Comparison of ENCODE assay signal across 10 mouse cellular contexts in genomic region chr16:45654465-45654864, GRCm38 (mm10). TPM values are rescaled to one million over a fixed set of nuclear protein-coding genes. Genes with fewer than 3 reads are reported as not detected.
A peak's percentile ranks its signal among the peaks of the same experiment; 100 is the strongest.
DNase-seq lines count a peak whose midpoint lies in the region; ATAC-seq lines count a peak whose summit lies in the region.
"Had no signal": no experiment of that assay in that cellular context is flagged by ENCODE, and none has a peak within 500 bp of the region (broad histone marks: within the 10 kb centered on the region; RNA-seq: fewer than 3 reads in every experiment).

No protein-coding gene starts in this region.

- 65% methylated on average over 9 of the region's 9 CpGs for WGBS in kidney, embryonic 14.5 days
- WGBS in embryonic facial prominence, embryonic 13.5 days: 58% methylated on average over 9 of the region's 9 CpGs
- WGBS in hindbrain, embryonic 15.5 days: 58% methylated on average over 9 of the region's 9 CpGs
- WGBS in midbrain, embryonic 12.5 days: 64% methylated on average over 9 of the region's 9 CpGs

- H3K36me3 ChIP-seq in kidney, embryonic 14.5 days (ENCODE audit: control insufficient read depth, insufficient read depth, low read length): no peaks in the 10 kb centered on the region
- no peaks in the 10 kb centered on the region for H3K36me3 ChIP-seq in embryonic facial prominence, embryonic 13.5 days
- no peaks in the 10 kb centered on the region for H3K36me3 ChIP-seq in hindbrain, embryonic 15.5 days
- H3K36me3 ChIP-seq in midbrain, embryonic 12.5 days: no peaks in the 10 kb centered on the region

- H3K27ac ChIP-seq in kidney, embryonic 14.5 days (ENCODE audit: low read depth, low read length): no peak overlapping the region
- H3K27ac ChIP-seq in embryonic facial prominence, embryonic 13.5 days: no peak overlapping the region
- H3K27ac ChIP-seq in hindbrain, embryonic 15.5 days (replicated peaks): no peak overlapping the region
- H3K27ac ChIP-seq in midbrain, embryonic 12.5 days (replicated peaks): no peak overlapping the region

- peak overlapping the region; percentile 74; the same call in 1 of the 2 replicates for H3K4me2 ChIP-seq in kidney, embryonic 14.5 days (replicated peaks; ENCODE audit: low read depth, low read length)
- H3K4me2 ChIP-seq in embryonic facial prominence, embryonic 13.5 days: peak overlapping the region; percentile 70
- peak overlapping the region; percentile 61 for H3K4me2 ChIP-seq in hindbrain, embryonic 15.5 days
- peak overlapping the region; percentile 50; the same call in 1 of the 2 replicates for H3K4me2 ChIP-seq in midbrain, embryonic 12.5 days (replicated peaks)

- no peaks in the 10 kb centered on the region for H3K9me3 ChIP-seq in kidney, embryonic 14.5 days (ENCODE audit: control insufficient read depth, low read length)
- no peaks in the 10 kb centered on the region for H3K9me3 ChIP-seq in embryonic facial prominence, embryonic 13.5 days
- H3K9me3 ChIP-seq in hindbrain, embryonic 15.5 days: no peaks in the 10 kb centered on the region
- no peaks in the 10 kb centered on the region for H3K9me3 ChIP-seq in midbrain, embryonic 12.5 days

- no peak; the same call in 1 of the 2 replicates for ATAC-seq in kidney, embryonic 14.5 days (ENCODE audit: low FRiP score, low TSS enrichment)
- no peak for ATAC-seq in embryonic facial prominence, embryonic 13.5 days (ENCODE audit: insufficient number of reproducible peaks, insufficient read depth, low FRiP score, low TSS enrichment, low read depth)
- ATAC-seq in hindbrain, embryonic 15.5 days (ENCODE audit: low FRiP score, low read depth): no peak
- ATAC-seq in midbrain, embryonic 12.5 days (ENCODE audit: low FRiP score, low read depth): no peak

- 0 out of 2 replicates have a peak, but pooled peaks cover 4% of the 10 kb centered on the region for H3K27me3 ChIP-seq in kidney, embryonic 14.5 days (ENCODE audit: control insufficient read depth, insufficient read depth, low read length)
- H3K27me3 ChIP-seq in embryonic facial prominence, embryonic 13.5 days: peaks cover 26% of the 10 kb centered on the region
- H3K27me3 ChIP-seq in hindbrain, embryonic 15.5 days: peaks cover 15% of the 10 kb centered on the region; the same call in 1 of the 2 replicates
- H3K27me3 ChIP-seq in midbrain, embryonic 12.5 days: peaks cover 25% of the 10 kb centered on the region

- peaks cover 4% of the 10 kb centered on the region; the same call in 1 of the 2 replicates for H3K4me1 ChIP-seq in kidney, embryonic 14.5 days (ENCODE audit: control insufficient read depth, insufficient read depth, low read length)
- peaks cover 11% of the 10 kb centered on the region for H3K4me1 ChIP-seq in embryonic facial prominence, embryonic 13.5 days
- H3K4me1 ChIP-seq in hindbrain, embryonic 15.5 days (replicated peaks): 0 out of 2 replicates have a peak, but pooled peaks cover 6% of the 10 kb centered on the region
- H3K4me1 ChIP-seq in midbrain, embryonic 12.5 days: peaks cover 6% of the 10 kb centered on the region; the same call in 1 of the 2 replicates

- H3K9ac ChIP-seq in kidney, embryonic 14.5 days (ENCODE audit: low read depth, low read length): no peak overlapping the region
- H3K9ac ChIP-seq in embryonic facial prominence, embryonic 13.5 days: no peak overlapping the region
- no peak overlapping the region for H3K9ac ChIP-seq in hindbrain, embryonic 15.5 days
- no peak overlapping the region for H3K9ac ChIP-seq in midbrain, embryonic 12.5 days (replicated peaks)

- DNase-seq in kidney, postnatal 4 days: no peak
- no peak for DNase-seq in cerebellum, adult 8-10 months
- DNase-seq in ovary, postnatal 36 days (ENCODE audit: low spot score): no peak

- H3K4me3 ChIP-seq in kidney, embryonic 14.5 days (ENCODE audit: low read length): no peak overlapping the region; the same call in 1 of the 2 replicates
- H3K4me3 ChIP-seq in embryonic facial prominence, embryonic 13.5 days: peak overlapping the region; percentile 40; the same call in 1 of the 2 replicates
- H3K4me3 ChIP-seq in hindbrain, embryonic 15.5 days: no peak overlapping the region
- H3K4me3 ChIP-seq in midbrain, embryonic 12.5 days: no peak overlapping the region

RNA-seq across cellular contexts. Expression of gene BC016579, which starts 0.6 kb away (rescaled TPM):
- 0.16 and 0.31 TPM in 2 replicates for polyA plus RNA-seq in kidney, embryonic 14.5 days (2014; fragmentation: Nextera tagmentation; extraction: Ambion mirVana)
- 0.23 and 0.25 TPM in 2 replicates for polyA plus RNA-seq in embryonic facial prominence, embryonic 13.5 days (2015; fragmentation: Nextera tagmentation; extraction: Ambion mirVana)
- not detected in 2 replicates for polyA plus RNA-seq in hindbrain, embryonic 15.5 days (2015; fragmentation: Nextera tagmentation; extraction: Ambion mirVana)
- 0.08 and 0.10 TPM in 2 replicates for polyA plus RNA-seq in midbrain, embryonic 12.5 days (2016; fragmentation: Nextera tagmentation; extraction: Ambion mirVana)
- polyA plus RNA-seq: activated CD4-positive, CD25-positive, alpha-beta regulatory T cell, adult 4 months had no signal

RNA-seq across cellular contexts. Expression of gene Tmprss7, which starts 39.0 kb away (rescaled TPM):
- not detected in 2 replicates for polyA plus RNA-seq in kidney, embryonic 14.5 days (2014; fragmentation: Nextera tagmentation; extraction: Ambion mirVana)
- polyA plus RNA-seq in embryonic facial prominence, embryonic 13.5 days (2015; fragmentation: Nextera tagmentation; extraction: Ambion mirVana): 0.11 and 0.26 TPM in 2 replicates
- 0.83 and 1.1 TPM in 2 replicates for polyA plus RNA-seq in hindbrain, embryonic 15.5 days (2015; fragmentation: Nextera tagmentation; extraction: Ambion mirVana)
- polyA plus RNA-seq in midbrain, embryonic 12.5 days (2016; fragmentation: Nextera tagmentation; extraction: Ambion mirVana): 0.52 and 0.85 TPM in 2 replicates
- polyA plus RNA-seq: activated CD4-positive, CD25-positive, alpha-beta regulatory T cell, adult 4 months had no signal

RNA-seq across cellular contexts. Expression of gene Gcsam, which starts 44.3 kb away (rescaled TPM):
- polyA plus RNA-seq in kidney, embryonic 14.5 days (2014; fragmentation: Nextera tagmentation; extraction: Ambion mirVana): 0.07 and 0.19 TPM in 2 replicates
- 0.18 and 0.36 TPM in 2 replicates for polyA plus RNA-seq in embryonic facial prominence, embryonic 13.5 days (2015; fragmentation: Nextera tagmentation; extraction: Ambion mirVana)
- not detected in 2 replicates for polyA plus RNA-seq in hindbrain, embryonic 15.5 days (2015; fragmentation: Nextera tagmentation; extraction: Ambion mirVana)
- polyA plus RNA-seq in midbrain, embryonic 12.5 days (2016; fragmentation: Nextera tagmentation; extraction: Ambion mirVana): 0.09 and 0.12 TPM in 2 replicates
- polyA plus RNA-seq: cortical plate, adult 2 months; frontal cortex, adult 2 months had no signal
